Mouse (Mus musculus): ENCODE results near the gene Hbb-y. TPM values are rescaled to one million over a fixed set of nuclear protein-coding genes. Genes with fewer than 3 reads are reported as not detected.

Gene Hbb-y
- total and polyA plus RNA-seq, 3 experiments, result 0.11 TPM; not detected in 2

- peak; percentile 91 for TF ChIP-seq TCF12 (IDR thresholded peaks at IDR 0.05; ENCODE audit: low read depth, low read length)
Measured at GRCm38 (mm10) chr7:103812174-103812573, 40.8 kb downstream of the Hbb-y start (continued).

GRCm38 (mm10) chr7:103811223-103811845 is 41.7 kb downstream of the Hbb-y start:
- peak; percentile 79 for DNase-seq (ENCODE audit: low read depth, low spot score)
- H3K4me1 ChIP-seq (ENCODE audit: control insufficient read depth in 1 of 2, insufficient read depth in 2 of 2, low read length in 2 of 2), result peaks cover 23 to 26% of the 10 kb centered on the region in 2 experiments
- no peaks in the 10 kb centered on the region for H3K27me3 ChIP-seq (ENCODE audit: control insufficient read depth in 1 of 2, insufficient read depth in 2 of 2, low read length in 2 of 2)
- H3K4me3 ChIP-seq (ENCODE audit: control insufficient read depth in 1 of 2, insufficient read depth in 1 of 2, low read depth in 2 of 2, low read length in 2 of 2), result peak overlapping the region in 1 of 2 experiments; percentile 21; a peak in 2 of 4 replicates
- TF ChIP-seq ZNF384 (IDR thresholded peaks at IDR 0.05; ENCODE audit: low read depth, low read length) (peak; percentile 39; the same call in 1 of the 2 replicates), GATA1 (IDR thresholded peaks at IDR 0.05; ENCODE audit: low read depth, low read length) (peak; percentile 96), GABPA (IDR thresholded peaks at IDR 0.05; ENCODE audit: low read depth, low read length) (no peak), MYB (IDR thresholded peaks at IDR 0.05; ENCODE audit: low read depth, low read length) (peak; percentile 56; the same call in 1 of the 2 replicates), MAZ (IDR thresholded peaks at IDR 0.05; ENCODE audit: low read depth, low read length) (peak; percentile 78; the same call in 1 of the 2 replicates), RCOR1 (IDR thresholded peaks at IDR 0.05; ENCODE audit: low read depth, low read length) (peak; percentile 81), CHD1 (IDR thresholded peaks at IDR 0.05; ENCODE audit: low read depth, low read length) (no peak; the same call in 1 of the 2 replicates), MAFK (IDR thresholded peaks at IDR 0.05; ENCODE audit: borderline replicate concordance, low read depth, low read length) (peak; percentile 69; the same call in 1 of the 2 replicates), POLR2AphosphoS5 (IDR thresholded peaks at IDR 0.05; ENCODE audit: borderline replicate concordance, low read depth, low read length) (no peak), ZC3H11A (IDR thresholded peaks at IDR 0.05; ENCODE audit: low read depth, low read length) (no peak), USF2 (IDR thresholded peaks at IDR 0.05; ENCODE audit: borderline replicate concordance in 1 of 2, insufficient read depth in 1 of 2, low read depth in 1 of 2, low read length in 2 of 2) (no peak), ZKSCAN1 (IDR thresholded peaks at IDR 0.05; ENCODE audit: low read depth, low read length) (no peak), BHLHE40 (IDR thresholded peaks at IDR 0.05; ENCODE audit: borderline replicate concordance, low read depth, low read length) (0 out of 2 replicates have a peak, but pooled peaks have one; percentile 25), HCFC1 (IDR thresholded peaks at IDR 0.05; ENCODE audit: low read depth, low read length) (0 out of 2 replicates have a peak, but pooled peaks have one; percentile 26), TAL1 (IDR thresholded peaks at IDR 0.05; ENCODE audit: low read length) (peak; percentile 79), MEF2A (IDR thresholded peaks at IDR 0.05; ENCODE audit: extremely low read depth, insufficient replicate concordance, low read depth, low read length, poor library complexity, severe bottlenecking) (peak; percentile 40; the same call in 1 of the 2 replicates), ETS1 (IDR thresholded peaks at IDR 0.05; ENCODE audit: low read depth, low read length) (peak; percentile 87), MAX (IDR thresholded peaks at IDR 0.05; ENCODE audit: low read length) (no peak), MXI1 (IDR thresholded peaks at IDR 0.05; ENCODE audit: low read depth, low read length) (0 out of 2 replicates have a peak, but pooled peaks have one; percentile 27), SMC3 (IDR thresholded peaks at IDR 0.05; ENCODE audit: low read depth, low read length) (no peak), KAT2A (conservative IDR thresholded peaks at IDR 0.05; ENCODE audit: low read depth, low read length) (no peak), SIN3A (IDR thresholded peaks at IDR 0.05; ENCODE audit: low read length) (peak; percentile 72; the same call in 1 of the 2 replicates), TCF12 (IDR thresholded peaks at IDR 0.05; ENCODE audit: low read depth, low read length) (peak; percentile 96), EP300 (IDR thresholded peaks at IDR 0.05; ENCODE audit: low read depth in 1 of 2, low read length in 2 of 2) (peak; percentile 94 to 97)
- H3K9ac ChIP-seq (ENCODE audit: control insufficient read depth, low read depth, low read length, poor library complexity, severe bottlenecking), result peak overlapping the region; percentile 16
- H3K36me3 ChIP-seq (ENCODE audit: control insufficient read depth in 1 of 2, insufficient read depth in 2 of 2, low read length in 2 of 2), result peaks cover 0 to 31% of the 10 kb centered on the region in 2 experiments; a peak in 2 of 4 replicates
- peak overlapping the region; percentile 89 for H3K27ac ChIP-seq (ENCODE audit: control insufficient read depth, low read depth, low read length)
- no peaks in the 10 kb centered on the region for H3K9me3 ChIP-seq (replicated peaks; ENCODE audit: insufficient read depth, low read length)
- no peaks in the 10 kb centered on the region for H3K79me2 ChIP-seq (ENCODE audit: control insufficient read depth, insufficient read depth, low read length, poor library complexity)

Data from MEL (cell line).